Mouse (Mus musculus): ENCODE results near the gene Fbxo36. TPM values are rescaled to one million over a fixed set of nuclear protein-coding genes. Genes with fewer than 3 reads are reported as not detected.

Fbxo36 gene
- polyA plus RNA-seq, 1 experiment from 2014 or later = 3.8 TPM

GRCm38 (mm10) chr1:84866706-84867230 is 27.1 kb downstream of the Fbxo36 start:
- no peaks in the 10 kb centered on the region for H3K4me1 ChIP-seq (ENCODE audit: control insufficient read depth, insufficient read depth, low read length)
- H3K36me3 ChIP-seq (ENCODE audit: control insufficient read depth, insufficient read depth, low read length) = no peaks in the 10 kb centered on the region
- no peaks in the 10 kb centered on the region for H3K9me3 ChIP-seq (ENCODE audit: control insufficient read depth, low read length)
- no peak overlapping the region for H3K9ac ChIP-seq (replicated peaks; ENCODE audit: low read depth, low read length)
- no peak overlapping the region for H3K27ac ChIP-seq (ENCODE audit: low read depth, low read length)
- H3K4me2 ChIP-seq (ENCODE audit: low read depth, low read length) = no peak overlapping the region
- H3K4me3 ChIP-seq (ENCODE audit: low read depth, low read length) = no peak overlapping the region
- no peaks in the 10 kb centered on the region for H3K27me3 ChIP-seq (ENCODE audit: control insufficient read depth, insufficient read depth, low read length)
- no peak for ATAC-seq (ENCODE audit: low read depth)
- 96% methylated on average over 3 of the region's 3 CpGs for WGBS

DNA sequence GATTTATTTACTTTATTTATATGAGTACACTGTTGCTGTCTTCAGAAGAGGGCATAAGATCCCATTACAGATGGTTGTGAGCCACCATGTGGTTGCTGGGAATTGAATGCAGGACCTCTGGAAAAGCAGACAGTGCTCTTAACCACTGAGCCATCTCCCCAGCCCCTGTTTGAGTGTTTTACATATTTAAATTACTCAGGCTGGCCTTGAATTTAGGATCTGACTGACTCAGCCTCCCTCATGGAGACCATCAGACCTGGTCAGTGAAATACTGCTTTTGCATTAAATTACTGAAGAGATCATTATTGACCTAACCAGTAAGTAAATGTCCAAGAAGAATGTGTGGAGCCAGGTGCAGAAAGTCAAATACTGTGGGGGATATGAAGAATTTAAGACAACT is 28.7 kb downstream of the Fbxo36 start:
- H3K27me3 ChIP-seq (ENCODE audit: control insufficient read depth, insufficient read depth, low read length) = no peaks in the 10 kb centered on the region
- no peak overlapping the region for H3K27ac ChIP-seq (ENCODE audit: low read depth, low read length)
- no peaks in the 10 kb centered on the region for H3K36me3 ChIP-seq (ENCODE audit: control insufficient read depth, insufficient read depth, low read length)
- H3K4me3 ChIP-seq (ENCODE audit: low read depth, low read length) = no peak overlapping the region
- ATAC-seq (ENCODE audit: low read depth) = no peak
- H3K9ac ChIP-seq (replicated peaks; ENCODE audit: low read depth, low read length) = no peak overlapping the region
- no peaks in the 10 kb centered on the region for H3K4me1 ChIP-seq (ENCODE audit: control insufficient read depth, insufficient read depth, low read length)
- H3K4me2 ChIP-seq (ENCODE audit: low read depth, low read length) = no peak overlapping the region
- no peaks in the 10 kb centered on the region for H3K9me3 ChIP-seq (ENCODE audit: control insufficient read depth, low read length)

DNA sequence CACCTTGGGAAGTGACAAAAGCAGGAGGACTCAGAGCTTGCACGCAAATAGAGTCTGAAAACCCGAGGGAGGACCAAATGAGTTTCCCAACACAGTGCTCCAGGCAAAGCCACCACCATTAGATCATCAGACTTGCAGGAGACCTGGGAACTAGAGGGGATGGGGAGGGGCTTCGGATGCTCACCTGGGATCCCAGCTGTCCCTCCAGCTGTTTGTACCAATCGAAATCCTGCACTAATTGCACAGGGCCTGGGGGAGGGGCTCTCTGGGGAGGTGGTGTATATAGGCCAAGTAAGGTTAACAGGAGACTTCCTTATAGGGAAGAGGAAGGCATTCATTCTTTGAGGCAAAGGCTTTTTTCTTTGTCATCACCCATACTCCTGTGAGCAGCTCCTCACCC is 29.2 kb downstream of the Fbxo36 start:
- Histone ChIP-seq H3K27me3 (ENCODE audit: control insufficient read depth, insufficient read depth, low read length) (no peaks in the 10 kb centered on the region), H3K9me3 (ENCODE audit: control insufficient read depth, low read length) (no peaks in the 10 kb centered on the region), H3K36me3 (ENCODE audit: control insufficient read depth, insufficient read depth, low read length) (no peaks in the 10 kb centered on the region), H3K4me1 (ENCODE audit: control insufficient read depth, insufficient read depth, low read length) (no peaks in the 10 kb centered on the region), H3K4me3 (ENCODE audit: low read depth, low read length) (no peak overlapping the region), H3K9ac (replicated peaks; ENCODE audit: low read depth, low read length) (no peak overlapping the region), H3K4me2 (ENCODE audit: low read depth, low read length) (no peak overlapping the region), H3K27ac (ENCODE audit: low read depth, low read length) (no peak overlapping the region)
- 73% methylated on average over 4 of the region's 4 CpGs for WGBS
- no peak for ATAC-seq (ENCODE audit: low read depth)

DNA sequence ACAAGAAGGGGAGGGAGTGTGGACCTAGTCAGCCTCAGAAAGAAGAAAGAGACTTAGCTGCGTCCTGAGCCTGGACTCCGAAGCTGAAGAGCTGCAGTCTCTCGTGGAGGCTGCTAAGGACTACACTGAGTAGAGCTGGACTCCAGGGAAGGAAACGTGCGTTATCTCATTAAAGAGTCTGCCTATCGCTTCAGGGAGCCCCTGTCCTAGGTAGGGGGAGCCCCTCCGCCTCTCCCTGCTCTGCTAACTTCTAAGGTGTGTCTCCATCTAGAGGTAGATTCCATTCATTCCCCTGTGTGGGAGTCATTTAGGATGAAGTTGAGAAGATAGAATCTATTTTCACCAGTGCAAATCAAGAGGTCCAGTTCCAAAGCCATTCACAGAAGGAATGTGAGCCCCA is 29.9 kb downstream of the Fbxo36 start:
- Histone ChIP-seq H3K27ac (ENCODE audit: low read depth, low read length) (no peak overlapping the region), H3K4me3 (ENCODE audit: low read depth, low read length) (no peak overlapping the region), H3K9me3 (ENCODE audit: control insufficient read depth, low read length) (no peaks in the 10 kb centered on the region), H3K27me3 (ENCODE audit: control insufficient read depth, insufficient read depth, low read length) (no peaks in the 10 kb centered on the region), H3K36me3 (ENCODE audit: control insufficient read depth, insufficient read depth, low read length) (no peaks in the 10 kb centered on the region), H3K4me2 (ENCODE audit: low read depth, low read length) (no peak overlapping the region), H3K4me1 (ENCODE audit: control insufficient read depth, insufficient read depth, low read length) (no peaks in the 10 kb centered on the region), H3K9ac (replicated peaks; ENCODE audit: low read depth, low read length) (no peak overlapping the region)
- 58% methylated on average over 7 of the region's 7 CpGs for WGBS
- no peak for ATAC-seq (ENCODE audit: low read depth)

DNA sequence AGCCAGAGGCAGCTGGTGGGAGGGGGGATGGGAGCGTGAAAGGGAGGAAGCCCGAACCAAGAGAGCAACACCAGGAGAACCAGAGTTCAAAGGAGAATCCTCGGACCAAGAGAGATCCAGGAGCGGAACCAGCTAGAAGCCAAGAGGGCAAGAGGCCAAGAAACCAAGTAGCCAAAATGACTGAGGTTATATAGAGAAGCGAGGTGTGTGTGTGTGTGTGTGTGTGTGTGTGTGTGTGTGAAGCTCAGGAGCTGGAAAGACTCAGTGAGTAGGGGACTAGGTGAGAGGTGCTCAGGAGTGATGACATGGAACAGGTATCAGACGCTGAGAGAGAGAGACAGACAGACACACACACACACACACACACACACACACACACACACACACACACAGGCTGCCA is 31.5 kb downstream of the Fbxo36 start:
- Histone ChIP-seq H3K36me3 (ENCODE audit: control insufficient read depth, insufficient read depth, low read length) (no peaks in the 10 kb centered on the region), H3K27me3 (ENCODE audit: control insufficient read depth, insufficient read depth, low read length) (no peaks in the 10 kb centered on the region), H3K9me3 (ENCODE audit: control insufficient read depth, low read length) (no peaks in the 10 kb centered on the region), H3K9ac (replicated peaks; ENCODE audit: low read depth, low read length) (no peak overlapping the region), H3K4me3 (ENCODE audit: low read depth, low read length) (no peak overlapping the region), H3K27ac (ENCODE audit: low read depth, low read length) (no peak overlapping the region), H3K4me1 (ENCODE audit: control insufficient read depth, insufficient read depth, low read length) (no peaks in the 10 kb centered on the region), H3K4me2 (ENCODE audit: low read depth, low read length) (no peak overlapping the region)
- ATAC-seq (ENCODE audit: low read depth) = no peak
- 76% methylated on average over 6 of the region's 6 CpGs for WGBS

DNA sequence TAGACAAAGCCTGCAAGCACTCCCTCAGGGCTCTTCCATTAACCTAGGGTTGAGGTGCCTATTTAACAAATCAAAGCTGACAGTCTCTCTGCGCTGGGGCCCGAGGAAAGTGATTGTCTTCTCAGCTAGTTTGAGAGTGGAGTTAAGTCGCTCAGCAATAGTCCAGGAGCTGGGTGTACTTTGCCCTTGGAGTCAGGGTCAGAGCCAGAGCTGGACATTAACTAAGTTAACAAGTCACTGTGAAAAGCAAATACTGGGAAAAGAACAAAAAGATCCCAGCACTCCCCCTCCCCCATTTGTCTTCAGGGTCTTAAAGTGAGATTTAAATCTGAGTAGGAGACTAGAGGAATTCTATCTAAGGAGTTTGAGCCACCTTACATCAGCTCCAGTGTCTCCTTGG is 32.5 kb downstream of the Fbxo36 start:
- no peaks in the 10 kb centered on the region for H3K36me3 ChIP-seq (ENCODE audit: control insufficient read depth, insufficient read depth, low read length)
- H3K9ac ChIP-seq (replicated peaks; ENCODE audit: low read depth, low read length) = no peak overlapping the region
- no peak for ATAC-seq (ENCODE audit: low read depth)
- no peaks in the 10 kb centered on the region for H3K9me3 ChIP-seq (ENCODE audit: control insufficient read depth, low read length)
- no peaks in the 10 kb centered on the region for H3K4me1 ChIP-seq (ENCODE audit: control insufficient read depth, insufficient read depth, low read length)
- H3K4me3 ChIP-seq (ENCODE audit: low read depth, low read length) = no peak overlapping the region
- H3K27ac ChIP-seq (ENCODE audit: low read depth, low read length) = no peak overlapping the region
- no peaks in the 10 kb centered on the region for H3K27me3 ChIP-seq (ENCODE audit: control insufficient read depth, insufficient read depth, low read length)
- 15% methylated on average over 3 of the region's 3 CpGs for WGBS
- no peak overlapping the region for H3K4me2 ChIP-seq (ENCODE audit: low read depth, low read length)

DNA sequence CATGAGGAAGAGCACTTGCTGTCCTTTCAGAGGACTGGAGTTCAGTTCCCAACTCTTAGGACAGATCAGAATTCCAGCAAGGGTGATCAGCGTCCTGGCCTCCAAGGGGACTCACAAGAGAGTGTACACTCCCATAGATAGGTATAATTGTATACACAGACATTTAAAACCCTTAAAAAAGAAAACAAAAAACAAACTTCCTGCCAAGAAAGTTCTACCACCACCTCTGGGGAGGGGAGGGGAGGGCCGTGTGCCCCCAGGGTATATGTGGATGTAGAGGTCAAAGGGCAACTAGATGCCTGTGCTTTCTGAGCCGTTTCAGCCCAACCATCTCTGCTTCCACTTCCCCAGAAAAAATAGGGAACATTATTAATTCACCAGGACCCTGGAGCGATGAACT is 33.3 kb downstream of the Fbxo36 start:
- ATAC-seq (ENCODE audit: low read depth) = no peak
- Histone ChIP-seq H3K27ac (ENCODE audit: low read depth, low read length) (no peak overlapping the region), H3K4me2 (ENCODE audit: low read depth, low read length) (no peak overlapping the region)

GRCm38 (mm10) chr1:84877590-84877989 is 37.9 kb downstream of the Fbxo36 start:
- H3K27me3 ChIP-seq (ENCODE audit: control insufficient read depth, insufficient read depth, low read length) = no peaks in the 10 kb centered on the region
- no peak overlapping the region for H3K4me3 ChIP-seq (ENCODE audit: low read depth, low read length)
- no peaks in the 10 kb centered on the region for H3K9me3 ChIP-seq (ENCODE audit: control insufficient read depth, low read length)
- H3K27ac ChIP-seq (ENCODE audit: low read depth, low read length) = no peak overlapping the region
- no peak overlapping the region for H3K9ac ChIP-seq (replicated peaks; ENCODE audit: low read depth, low read length)
- H3K36me3 ChIP-seq (ENCODE audit: control insufficient read depth, insufficient read depth, low read length) = no peaks in the 10 kb centered on the region
- H3K4me1 ChIP-seq (ENCODE audit: control insufficient read depth, insufficient read depth, low read length) = no peaks in the 10 kb centered on the region
- 85% methylated on average over 2 of the region's 2 CpGs for WGBS
- H3K4me2 ChIP-seq (ENCODE audit: low read depth, low read length) = no peak overlapping the region
- ATAC-seq (ENCODE audit: low read depth) = no peak

More for the DNA sequence above, 33.3 kb downstream of the Fbxo36 start:
- no peaks in the 10 kb centered on the region for H3K9me3 ChIP-seq (ENCODE audit: control insufficient read depth, low read length)
- no peak overlapping the region for H3K9ac ChIP-seq (replicated peaks; ENCODE audit: low read depth, low read length)
- WGBS = 86% methylated on average over 4 of the region's 4 CpGs
- H3K4me1 ChIP-seq (ENCODE audit: control insufficient read depth, insufficient read depth, low read length) = no peaks in the 10 kb centered on the region
- no peaks in the 10 kb centered on the region for H3K27me3 ChIP-seq (ENCODE audit: control insufficient read depth, insufficient read depth, low read length)
- H3K36me3 ChIP-seq (ENCODE audit: control insufficient read depth, insufficient read depth, low read length) = no peaks in the 10 kb centered on the region
- H3K4me3 ChIP-seq (ENCODE audit: low read depth, low read length) = no peak overlapping the region

DNA sequence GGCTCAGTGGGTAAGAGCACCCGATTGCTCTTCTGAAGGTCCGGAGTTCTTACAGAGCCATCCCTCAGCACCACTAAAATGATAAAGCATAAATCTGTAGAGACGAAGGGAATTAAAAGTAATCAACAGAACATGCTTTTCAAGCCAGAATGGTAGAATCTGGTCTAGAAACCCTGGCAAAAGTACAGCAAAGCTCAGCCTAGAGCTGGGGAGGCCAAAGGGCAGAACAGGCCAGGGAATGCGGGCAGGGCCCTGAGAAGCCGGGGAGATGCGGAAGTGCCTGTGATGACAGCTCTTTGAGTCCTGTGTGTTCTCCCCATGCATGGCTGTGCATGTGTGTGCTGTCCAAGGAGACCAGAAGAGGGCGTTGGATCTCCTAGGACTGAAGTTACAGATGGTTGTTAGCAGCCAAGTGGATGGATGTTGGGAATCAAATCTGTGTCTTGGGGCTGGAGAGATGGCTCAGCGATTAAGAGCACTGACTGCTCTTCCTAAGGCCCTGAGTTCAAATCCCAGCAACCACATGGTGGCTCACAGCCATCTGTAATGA is 40.0 kb downstream of the Fbxo36 start:
- no peak for ATAC-seq (ENCODE audit: low read depth)
- Histone ChIP-seq H3K36me3 (ENCODE audit: control insufficient read depth, insufficient read depth, low read length) (no peaks in the 10 kb centered on the region), H3K27me3 (ENCODE audit: control insufficient read depth, insufficient read depth, low read length) (no peaks in the 10 kb centered on the region), H3K4me2 (ENCODE audit: low read depth, low read length) (no peak overlapping the region), H3K4me3 (ENCODE audit: low read depth, low read length) (no peak overlapping the region), H3K9ac (replicated peaks; ENCODE audit: low read depth, low read length) (no peak overlapping the region), H3K9me3 (ENCODE audit: control insufficient read depth, low read length) (no peaks in the 10 kb centered on the region), H3K4me1 (ENCODE audit: control insufficient read depth, insufficient read depth, low read length) (no peaks in the 10 kb centered on the region), H3K27ac (ENCODE audit: low read depth, low read length) (no peak overlapping the region)
- WGBS = 96% methylated on average over 8 of the region's 8 CpGs
